11 mouse cellular contexts compared by ENCODE assay signal in the genomic region with DNA sequence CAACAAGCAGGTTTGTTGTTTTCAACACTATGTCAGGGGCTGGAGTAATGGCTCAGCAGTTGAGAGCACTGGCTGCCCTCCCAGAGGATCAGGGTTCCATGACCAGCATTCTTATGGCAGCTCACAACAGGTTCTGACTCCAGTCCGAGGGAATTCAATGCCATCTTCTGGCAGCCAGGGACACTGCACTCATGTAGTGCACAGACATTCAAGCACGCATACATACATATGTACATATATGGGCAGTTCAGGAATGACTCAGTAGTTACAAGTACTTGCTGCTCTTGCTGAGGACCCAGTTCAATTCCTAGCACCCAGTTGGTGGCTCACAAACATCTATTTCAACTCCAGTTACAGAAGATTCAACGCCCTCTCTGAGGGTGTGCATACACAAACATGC. TPM values are rescaled to one million over a fixed set of nuclear protein-coding genes. Genes with fewer than 3 reads are reported as not detected.
A peak's percentile ranks its signal among the peaks of the same experiment; 100 is the strongest.
DNase-seq lines count a peak whose midpoint lies in the region; ATAC-seq lines count a peak whose summit lies in the region.
"Had no signal": no experiment of that assay in that cellular context is flagged by ENCODE, and none has a peak within 500 bp of the region (broad histone marks: within the 10 kb centered on the region; RNA-seq: fewer than 3 reads in every experiment).

No protein-coding gene starts in this region.

- no peak overlapping the region for H3K4me3 ChIP-seq in liver, embryonic 11.5 days (ENCODE audit: low read depth, low read length)
- no peak overlapping the region for H3K4me3 ChIP-seq in embryonic facial prominence, embryonic 10.5 days
- H3K4me3 ChIP-seq: myocyte had no signal

- no peaks in the 10 kb centered on the region for H3K9me3 ChIP-seq in liver, embryonic 11.5 days (ENCODE audit: control insufficient read depth, low read length)
- H3K9me3 ChIP-seq in embryonic facial prominence, embryonic 10.5 days: no peaks in the 10 kb centered on the region

- H3K9ac ChIP-seq in liver, embryonic 11.5 days (ENCODE audit: low read depth, low read length): no peak overlapping the region

- peak; percentile 53 for ATAC-seq in liver, embryonic 11.5 days (replicated peaks; ENCODE audit: low FRiP score)

- peaks cover 19% of the 10 kb centered on the region for H3K4me1 ChIP-seq in liver, embryonic 11.5 days (replicated peaks; ENCODE audit: control insufficient read depth, insufficient read depth, low read length)
- H3K4me1 ChIP-seq in embryonic facial prominence, embryonic 10.5 days: peaks cover 5% of the 10 kb centered on the region; the same call in 1 of the 2 replicates

- H3K4me2 ChIP-seq in liver, embryonic 11.5 days: no peak overlapping the region

- no peaks in the 10 kb centered on the region for H3K36me3 ChIP-seq in liver, embryonic 11.5 days (ENCODE audit: control insufficient read depth, insufficient read depth, low read length)
- H3K36me3 ChIP-seq in embryonic facial prominence, embryonic 10.5 days (replicated peaks): peaks cover 5% of the 10 kb centered on the region; the same call in 1 of the 2 replicates

- H3K27me3 ChIP-seq in liver, embryonic 11.5 days (replicated peaks; ENCODE audit: control insufficient read depth, insufficient read depth, low read length): no peaks in the 10 kb centered on the region
- no peaks in the 10 kb centered on the region for H3K27me3 ChIP-seq in embryonic facial prominence, embryonic 10.5 days (replicated peaks; ENCODE audit: low read depth, poor library complexity, severe bottlenecking)

- WGBS in liver, embryonic 11.5 days: 78% methylated on average over 3 of the region's 3 CpGs
- whole genome bisulfite sequencing in embryonic facial prominence, embryonic 10.5 days: 94% methylated on average over 3 of the region's 3 CpGs

- H3K27ac ChIP-seq in liver, embryonic 11.5 days (ENCODE audit: low read depth, low read length): no peak overlapping the region
- no peak overlapping the region for H3K27ac ChIP-seq in embryonic facial prominence, embryonic 10.5 days (replicated peaks)

- peak; percentile 21 for DNase-seq in kidney, adult 11 months
- DNase-seq in kidney, postnatal 14 days: no peak
- peak; percentile 34 for DNase-seq in thymus, postnatal 4 days
- DNase-seq in thymus, postnatal 25 days: no peak
- DNase-seq in liver, embryonic 11.5 days (ENCODE audit: low spot score): no peak
- no peak for DNase-seq in embryonic facial prominence, embryonic 10.5 days (ENCODE audit: low spot score)
- no peak for DNase-seq in adrenal gland, adult 2 months
- DNase-seq in spleen, adult 18-20 months: no peak
- DNase-seq: cerebellum, adult 11-12 months; thymus, postnatal 36 days had no signal

RNA-seq across cellular contexts. Expression of gene Rap1b, which starts 6.9 kb away (rescaled TPM):
- polyA plus RNA-seq in liver, embryonic 11.5 days (2014; fragmentation: Nextera tagmentation; extraction: Ambion mirVana): 252 and 292 TPM in 2 replicates
- polyA plus RNA-seq in embryonic facial prominence, embryonic 10.5 days (2016; fragmentation: Nextera tagmentation; extraction: Ambion mirVana): 125 and 135 TPM in 2 replicates
- total RNA-seq in adrenal gland, adult 2 months (2021): 100 to 1,000 TPM; 115 to 119 TPM
- 7.2 and 9.6 TPM in 2 replicates for polyA plus RNA-seq in adrenal gland, adult 2 months (2012; rRNA removed)

RNA-seq across cellular contexts. Expression of gene Nup107, which starts 46.4 kb away (rescaled TPM):
- polyA plus RNA-seq in liver, embryonic 11.5 days (2014; fragmentation: Nextera tagmentation; extraction: Ambion mirVana): 102 and 120 TPM in 2 replicates
- 106 and 107 TPM in 2 replicates for polyA plus RNA-seq in embryonic facial prominence, embryonic 10.5 days (2016; fragmentation: Nextera tagmentation; extraction: Ambion mirVana)
- total RNA-seq in adrenal gland, adult 2 months (2021): 10 to 100 TPM; 14.0 to 14.7 TPM
- polyA plus RNA-seq in adrenal gland, adult 2 months (2012; rRNA removed): 1.8 and 1.9 TPM in 2 replicates

Comparison
In these comparisons a context has a peak if more than half of its experiments do, and no peak if none do; other contexts are left out.
1. DNase-seq: peak in kidney, adult 11 months (single experiment) and thymus, postnatal 4 days (single experiment); none in kidney, postnatal 14 days (single experiment), thymus, postnatal 25 days (single experiment), liver, embryonic 11.5 days (single experiment), embryonic facial prominence, embryonic 10.5 days (single experiment), adrenal gland, adult 2 months (single experiment) and spleen, adult 18-20 months (0 of 2).
2. RNA of gene Rap1b, which starts 6.9 kb away (polyA plus RNA-seq): 252 to 292 TPM in liver, embryonic 11.5 days and 125 to 135 TPM in embryonic facial prominence, embryonic 10.5 days; 7.2 to 9.6 TPM in adrenal gland, adult 2 months; every median in the first group is over 10 times any median in the second.
3. RNA of gene Nup107, which starts 46.4 kb away (polyA plus RNA-seq): 106 to 107 TPM in embryonic facial prominence, embryonic 10.5 days and 102 to 120 TPM in liver, embryonic 11.5 days; 1.8 to 1.9 TPM in adrenal gland, adult 2 months; every median in the first group is over 10 times any median in the second.